Mouse (Mus musculus) midbrain, embryonic 11.5 days (tissue): ENCODE measurements around the gene Unc5a. TPM values are rescaled to one million over a fixed set of nuclear protein-coding genes. Genes with fewer than 3 reads are reported as not detected.

Experiments used
- ATAC-seq: fragments of 200-750 bp; cut with Nextera tagmentation; 2 replicates; pipeline ENCODE4 v1.8.0; 2017; ENCODE audit warnings: moderate TSS enrichment, moderate library complexity; ENCODE audit not compliant: low FRiP score
- DNase-seq: peaks from one replicate; pipeline ENCODE4 v3.0.0; 2015; ENCODE audit warnings: low spot score; ENCODE audit errors: missing footprints
- H3K27ac ChIP-seq: fragments of 300-500 bp; sonication (generic); 2 replicates; pipeline ENCODE4 v1.5.1; 2014; ENCODE audit warnings: low read depth, low read length
- H3K27me3 ChIP-seq: fragments of 300-500 bp; sonication (generic); 2 replicates; pipeline ENCODE4 v1.6.1; 2014; ENCODE audit warnings: mild to moderate bottlenecking, low read length, moderate library complexity, mixed read lengths; ENCODE audit not compliant: control insufficient read depth, insufficient read depth
- H3K36me3 ChIP-seq: fragments of 300-500 bp; sonication (generic); 2 replicates; pipeline ENCODE4 v1.6.1; 2014; ENCODE audit warnings: mild to moderate bottlenecking, low read length, moderate library complexity, mixed read lengths; ENCODE audit not compliant: control insufficient read depth, insufficient read depth
- H3K4me1 ChIP-seq: fragments of 300-500 bp; sonication (generic); 2 replicates; pipeline ENCODE4 v1.6.1; 2014; ENCODE audit warnings: low read length; ENCODE audit not compliant: control insufficient read depth, insufficient read depth
- H3K4me2 ChIP-seq: fragments of 300-500 bp; sonication (generic); 2 replicates; pipeline ENCODE4 v1.6.1; 2014; ENCODE audit warnings: mild to moderate bottlenecking, moderate library complexity
- H3K4me3 ChIP-seq: fragments of 300-500 bp; sonication (generic); 2 replicates; pipeline ENCODE4 v1.5.1; 2014; ENCODE audit warnings: low read depth, low read length
- H3K9ac ChIP-seq: fragments of 300-500 bp; sonication (generic); 2 replicates; pipeline ENCODE4 v1.6.1; 2014; ENCODE audit warnings: low read length
- H3K9me3 ChIP-seq: fragments of 300-500 bp; sonication (generic); 2 replicates; pipeline ENCODE4 v1.6.1; 2016; ENCODE audit warnings: low read length; ENCODE audit not compliant: control insufficient read depth
- WGBS: fragments of 180-500 bp; shearing (Covaris S2); extraction: QIAGEN DNeasy Blood & Tissue Kit; methylation state at CpG from one replicate; pipeline ENCODE4 v1.1.7; 2014; 5-methylcytosine and 5-hydroxymethylcytosine counted together
- polyA plus RNA-seq: library from polyadenylated mRNA; unstranded; fragments of >200 nt; fragmentation: Nextera tagmentation; extraction: Ambion mirVana; gene quantifications from 2 replicates; pipeline ENCODE4 v1.2.1, GENCODE M21; 2014

Unc5a gene
- polyA plus RNA-seq, 1 experiment from 2014 or later, result 2.9 TPM

- Histone ChIP-seq H3K4me3 (no peak overlapping the region), H3K27ac (no peak overlapping the region), H3K36me3 (no peaks in the 10 kb centered on the region), H3K4me2 (no peak overlapping the region), H3K4me1 (peaks cover 11% of the 10 kb centered on the region), H3K27me3 (peaks cover 2% of the 10 kb centered on the region; the same call in 1 of the 2 replicates), H3K9me3 (no peaks in the 10 kb centered on the region), H3K9ac (no peak overlapping the region)
- DNase-seq (no peak), ATAC-seq (no peak)
- 40% methylated on average over 2 of the region's 2 CpGs for WGBS
Observed at GRCm38 (mm10) chr13:54983614-54984013, 34.4 kb downstream of the Unc5a start.

DNA sequence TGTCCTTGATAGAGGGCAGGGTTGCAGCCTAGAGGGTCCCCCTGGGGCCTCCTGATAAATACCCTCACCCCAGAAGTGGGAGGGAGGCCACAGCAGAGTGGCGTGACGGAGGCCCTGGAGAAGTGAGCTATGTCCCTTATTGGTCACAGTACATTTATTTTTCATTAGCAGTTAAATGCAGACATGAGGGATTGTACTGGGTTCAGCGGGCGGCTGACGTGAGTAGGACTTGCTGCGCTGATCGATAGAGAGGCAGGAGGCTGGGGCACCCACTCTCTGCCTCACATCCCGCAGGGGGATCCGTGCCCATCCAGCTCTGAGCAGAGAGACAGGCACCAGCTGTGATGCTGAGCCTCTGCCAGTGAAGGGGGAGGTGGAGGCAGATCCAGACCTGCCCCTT lies 38.2 kb downstream of the Unc5a start:
- Histone ChIP-seq H3K4me3 (no peak overlapping the region), H3K9ac (no peak overlapping the region; the same call in 1 of the 2 replicates), H3K4me1 (peaks cover 4% of the 10 kb centered on the region; the same call in 1 of the 2 replicates), H3K9me3 (no peaks in the 10 kb centered on the region), H3K27ac (no peak overlapping the region), H3K27me3 (peaks cover 2% of the 10 kb centered on the region; the same call in 1 of the 2 replicates), H3K36me3 (no peaks in the 10 kb centered on the region), H3K4me2 (no peak overlapping the region)
- WGBS, result 74% methylated on average over 9 of the region's 9 CpGs
- ATAC-seq (no peak), DNase-seq (no peak)

GRCm38 (mm10) chr13:54988181-54988760 lies 39.1 kb downstream of the Unc5a start:
- Histone ChIP-seq H3K27ac (no peak overlapping the region), H3K9ac (no peak overlapping the region), H3K4me1 (peaks cover 5% of the 10 kb centered on the region; the same call in 1 of the 2 replicates), H3K27me3 (peaks cover 2% of the 10 kb centered on the region; the same call in 1 of the 2 replicates), H3K9me3 (no peaks in the 10 kb centered on the region), H3K4me2 (no peak overlapping the region), H3K36me3 (no peaks in the 10 kb centered on the region), H3K4me3 (no peak overlapping the region)
- ATAC-seq (no peak), DNase-seq (no peak)
- WGBS, result 62% methylated on average over 7 of the region's 7 CpGs

GRCm38 (mm10) chr13:54992215-54992614 lies 43.0 kb downstream of the Unc5a start:
- Histone ChIP-seq H3K27ac (no peak overlapping the region), H3K9me3 (no peaks in the 10 kb centered on the region), H3K36me3 (no peaks in the 10 kb centered on the region), H3K4me1 (peaks cover 24% of the 10 kb centered on the region), H3K9ac (no peak overlapping the region), H3K4me2 (no peak overlapping the region), H3K27me3 (peaks cover 2% of the 10 kb centered on the region), H3K4me3 (no peak overlapping the region)
- DNase-seq (no peak), ATAC-seq (no peak)
- 88% methylated on average over 7 of the region's 7 CpGs for WGBS

DNA sequence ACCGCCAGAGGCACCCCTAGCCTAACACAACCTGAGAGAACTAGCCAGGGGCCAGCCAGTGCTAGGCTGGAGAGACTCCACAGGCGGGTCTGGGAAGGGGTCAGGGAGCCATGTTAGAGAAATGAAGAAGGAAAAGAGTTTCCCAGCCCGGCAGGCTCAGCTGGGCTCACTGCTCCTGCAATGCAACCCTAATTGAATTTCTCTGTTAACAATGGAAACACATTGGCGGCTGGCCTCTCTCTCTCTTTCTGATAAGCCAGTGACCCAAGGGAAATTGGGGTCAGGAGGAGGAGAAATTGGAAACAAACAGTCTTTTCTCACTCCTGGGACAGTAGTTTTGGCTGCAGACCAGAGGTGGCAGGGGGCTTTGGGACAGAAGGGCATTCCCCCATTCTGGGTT lies 45.4 kb downstream of the Unc5a start:
- Histone ChIP-seq H3K4me2 (no peak overlapping the region), H3K9me3 (no peaks in the 10 kb centered on the region), H3K4me1 (peaks cover 24% of the 10 kb centered on the region), H3K4me3 (no peak overlapping the region), H3K27ac (peak overlapping the region; percentile 51), H3K9ac (no peak overlapping the region), H3K36me3 (no peaks in the 10 kb centered on the region), H3K27me3 (peaks cover 2% of the 10 kb centered on the region)
- WGBS, result 7% methylated on average over 4 of the region's 4 CpGs
- peak; percentile 63 for ATAC-seq
- peak; percentile 93 for DNase-seq

DNA sequence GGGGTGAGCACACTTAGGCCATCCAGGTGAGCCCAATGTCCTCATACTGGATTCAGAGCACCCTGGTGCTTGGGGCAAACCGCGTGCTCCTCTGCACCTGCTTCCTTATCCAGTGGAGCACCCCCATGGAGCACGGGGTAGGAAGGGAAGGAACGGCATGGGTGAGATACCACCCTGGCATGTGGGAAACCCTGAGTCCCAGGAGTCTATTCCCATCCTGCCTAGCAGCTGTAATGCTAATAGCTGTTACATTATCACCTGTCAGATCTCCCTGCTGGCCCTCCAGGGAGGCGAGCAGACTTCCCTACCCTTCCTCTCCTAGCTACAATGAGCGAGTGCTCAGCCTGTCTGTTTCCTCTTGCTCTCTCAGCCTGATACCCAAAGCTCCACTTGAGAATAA lies 46.0 kb downstream of the Unc5a start:
- H3K27ac ChIP-seq, result peak overlapping the region; percentile 51; the same call in 1 of the 2 replicates
- peaks cover 22% of the 10 kb centered on the region for H3K4me1 ChIP-seq
- H3K4me2 ChIP-seq, result no peak overlapping the region
- no peak for DNase-seq
- H3K4me3 ChIP-seq, result no peak overlapping the region
- 61% methylated on average over 6 of the region's 6 CpGs for WGBS
- ATAC-seq, result no peak
- H3K9ac ChIP-seq, result no peak overlapping the region
- H3K36me3 ChIP-seq, result no peaks in the 10 kb centered on the region
- H3K9me3 ChIP-seq, result no peaks in the 10 kb centered on the region
- peaks cover 2% of the 10 kb centered on the region for H3K27me3 ChIP-seq

GRCm38 (mm10) chr13:54997568-54997967 lies 48.4 kb downstream of the Unc5a start:
- 76% methylated on average over 8 of the region's 8 CpGs for WGBS
- Histone ChIP-seq H3K27me3 (peaks cover 2% of the 10 kb centered on the region; the same call in 1 of the 2 replicates), H3K4me1 (peaks cover 22% of the 10 kb centered on the region), H3K9me3 (no peaks in the 10 kb centered on the region), H3K36me3 (no peaks in the 10 kb centered on the region), H3K4me2 (no peak overlapping the region), H3K4me3 (no peak overlapping the region), H3K9ac (no peak overlapping the region), H3K27ac (no peak overlapping the region)
- ATAC-seq, result no peak
- DNase-seq, result no peak

- Histone ChIP-seq H3K4me1 (peaks cover 6% of the 10 kb centered on the region), H3K4me3 (no peak overlapping the region), H3K27me3 (no peaks in the 10 kb centered on the region), H3K4me2 (no peak overlapping the region), H3K9ac (no peak overlapping the region), H3K9me3 (no peaks in the 10 kb centered on the region), H3K27ac (no peak overlapping the region), H3K36me3 (no peaks in the 10 kb centered on the region)
- no peak for ATAC-seq
- WGBS, result 84% methylated on average over 10 of the region's 10 CpGs
- no peak for DNase-seq
Observed at GRCm38 (mm10) chr13:55000433-55000832, 51.2 kb downstream of the Unc5a start.

DNA sequence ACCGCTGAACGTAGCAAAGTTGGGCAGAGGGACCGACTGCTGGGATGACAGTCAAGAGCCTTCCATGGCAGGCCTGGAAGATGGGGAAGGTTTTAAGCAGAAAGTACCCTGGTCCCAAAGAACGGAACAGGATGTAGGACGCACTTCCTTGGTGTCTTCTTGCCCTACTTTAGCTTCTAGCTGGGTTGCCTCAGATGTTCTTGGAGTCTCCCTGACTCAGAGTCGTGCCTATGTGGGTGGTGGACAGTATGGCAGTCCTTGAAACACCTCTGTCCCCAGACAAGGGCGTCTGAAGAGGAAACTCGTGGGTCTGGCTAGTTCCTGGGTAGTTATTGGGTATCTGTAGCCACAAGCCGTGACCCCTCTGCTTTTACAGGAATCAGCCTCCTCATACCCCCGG lies 52.9 kb downstream of the Unc5a start:
- no peak overlapping the region for H3K4me3 ChIP-seq
- H3K36me3 ChIP-seq, result no peaks in the 10 kb centered on the region
- 85% methylated on average over 10 of the region's 10 CpGs for WGBS
- H3K4me1 ChIP-seq, result peaks cover 7% of the 10 kb centered on the region
- no peaks in the 10 kb centered on the region for H3K9me3 ChIP-seq
- DNase-seq (no peak), ATAC-seq (no peak)
- no peaks in the 10 kb centered on the region; the same call in 1 of the 2 replicates for H3K27me3 ChIP-seq
- H3K27ac ChIP-seq, result no peak overlapping the region
- H3K9ac ChIP-seq, result no peak overlapping the region
- H3K4me2 ChIP-seq, result no peak overlapping the region
